Mouse (Mus musculus) embryonic facial prominence, embryonic 15.5 days (tissue): Measurements from ENCODE around the gene Zfp235. TPM values are rescaled to one million over a fixed set of nuclear protein-coding genes. Genes with fewer than 3 reads are reported as not detected.

ENCODE experiments used
- polyA plus RNA-seq: library from polyadenylated mRNA; unstranded; fragments of >200 nt; fragmentation: Nextera tagmentation; extraction: Ambion mirVana; gene quantifications from 2 replicates; pipeline ENCODE4 v1.2.1, GENCODE M21; 2015

Zfp235 gene
- polyA plus RNA-seq, 1 experiment from 2014 or later: 20.7 TPM

Other genes with a start within 250 kb of the Zfp235 start
- 0.11 TPM in 1 of 2 replicates, not detected in the other for gene Vmn1r178, start 242.2 kb upstream of the Zfp235 start, polyA plus RNA-seq
- gene Vmn1r179, start 207.2 kb upstream of the Zfp235 start, polyA plus RNA-seq: not detected in 2 replicates
- gene Vmn1r180, start 183.5 kb upstream of the Zfp235 start, polyA plus RNA-seq: not detected in 2 replicates
- gene Vmn1r181, start 159.6 kb upstream of the Zfp235 start, polyA plus RNA-seq: not detected in 2 replicates
- gene V1rd19, start 132.5 kb upstream of the Zfp235 start, polyA plus RNA-seq: not detected in 2 replicates
- gene Vmn1r183, start 80.9 kb upstream of the Zfp235 start, polyA plus RNA-seq: 0.01 TPM in 1 of 2 replicates, not detected in the other
- gene Zfp180, start 52.2 kb upstream of the Zfp235 start, polyA plus RNA-seq: 19.4 and 20.3 TPM in 2 replicates
- 9.8 and 9.9 TPM in 2 replicates for gene Zfp112, start 21.9 kb upstream of the Zfp235 start, polyA plus RNA-seq
- gene Zfp114, start 40.9 kb downstream of the Zfp235 start, polyA plus RNA-seq: 6.4 and 6.5 TPM in 2 replicates
- gene Zfp111, start 77.3 kb downstream of the Zfp235 start, polyA plus RNA-seq: 10.8 and 11.4 TPM in 2 replicates
- 4.3 and 5.3 TPM in 2 replicates for gene Zfp109, start 103.4 kb downstream of the Zfp235 start, polyA plus RNA-seq
- gene Zfp108, start 120.6 kb downstream of the Zfp235 start, polyA plus RNA-seq: 4.9 and 5.5 TPM in 2 replicates
- 8.1 and 10.7 TPM in 2 replicates for gene Zfp93, start 136.3 kb downstream of the Zfp235 start, polyA plus RNA-seq
- 41.6 and 45.6 TPM in 2 replicates for gene Zfp61, start 167.1 kb downstream of the Zfp235 start, polyA plus RNA-seq
- 13.7 and 14.5 TPM in 2 replicates for gene Zfp94, start 182.5 kb downstream of the Zfp235 start, polyA plus RNA-seq
- gene Tescl, start 199.8 kb downstream of the Zfp235 start, polyA plus RNA-seq: not detected in 2 replicates
- gene Lypd5, start 215.0 kb downstream of the Zfp235 start, polyA plus RNA-seq: 30.8 and 40.2 TPM in 2 replicates
- gene Kcnn4, start 236.1 kb downstream of the Zfp235 start, polyA plus RNA-seq: 3.1 and 4.0 TPM in 2 replicates